Mouse (Mus musculus) cortical plate, adult 2 months (tissue): Measurements from ENCODE around the gene Vwa3b.

Experiments
- CTCF ChIP-seq: fragments of 200-500 bp; IDR thresholded peaks from 2 replicates; pipeline ENCODE4 v1.5.1; 2011; ENCODE audit warnings: mild to moderate bottlenecking, control low read depth, low read length; ENCODE audit not compliant: insufficient read depth; ENCODE audit errors: extremely low read depth
- POLR2A ChIP-seq: fragments of 200-500 bp; IDR thresholded peaks from 2 replicates; pipeline ENCODE4 v1.6.1; 2011; ENCODE audit warnings: mild to moderate bottlenecking, low read length, control low read depth; ENCODE audit not compliant: insufficient read depth; ENCODE audit errors: extremely low read depth

- TF ChIP-seq POLR2A (no peak), CTCF (no peak)
Measured at GRCm38 (mm10) chr1:37130012-37130570, 103.7 kb downstream of the Vwa3b start.
